In genomic region chr12:36704380-36704779, GRCm38 (mm10) we compare ENCODE assay signal across 14 mouse cellular contexts.
DNase-seq lines count a peak whose midpoint lies in the region; ATAC-seq and TF ChIP-seq lines count a peak whose summit lies in the region.
"Had no signal": no experiment of that assay in that cellular context is flagged by ENCODE, and none has a peak within 500 bp of the region (broad histone marks: within the 10 kb centered on the region; RNA-seq: fewer than 3 reads in every experiment).

No protein-coding gene starts in this region.

- H3K27ac ChIP-seq in hindbrain, postnatal 0 days = no peak overlapping the region
- no peak overlapping the region for H3K27ac ChIP-seq in hindbrain, embryonic 12.5 days
- no peak overlapping the region for H3K27ac ChIP-seq in midbrain, embryonic 14.5 days (replicated peaks; ENCODE audit: low read depth, low read length)
- H3K27ac ChIP-seq in midbrain, embryonic 11.5 days (ENCODE audit: low read depth, low read length) = no peak overlapping the region
- no peak overlapping the region for H3K27ac ChIP-seq in cortical plate, adult 2 months (ENCODE audit: insufficient read depth, low read length)
- H3K27ac ChIP-seq: embryonic facial prominence, embryonic 12.5 days; liver, embryonic 15.5 days had no signal

- no peak overlapping the region for H3K4me2 ChIP-seq in hindbrain, postnatal 0 days (ENCODE audit: low read depth, low read length)
- H3K4me2 ChIP-seq in hindbrain, embryonic 12.5 days (replicated peaks) = no peak overlapping the region
- H3K4me2 ChIP-seq in midbrain, embryonic 14.5 days (ENCODE audit: low read length) = no peak overlapping the region
- no peak overlapping the region for H3K4me2 ChIP-seq in midbrain, embryonic 11.5 days
- H3K4me2 ChIP-seq: embryonic facial prominence, embryonic 12.5 days; liver, embryonic 15.5 days had no signal

- ATAC-seq in hindbrain, postnatal 0 days = no peak
- ATAC-seq in hindbrain, embryonic 12.5 days (ENCODE audit: low FRiP score) = no peak
- ATAC-seq in midbrain, embryonic 14.5 days (ENCODE audit: low FRiP score, low TSS enrichment) = no peak
- ATAC-seq in midbrain, embryonic 11.5 days (ENCODE audit: low FRiP score) = no peak
- ATAC-seq in inflammation-experienced regulatory T-cells, adult 6 months = no peak

- no peak overlapping the region for H3K4me3 ChIP-seq in hindbrain, postnatal 0 days (ENCODE audit: low read length)
- no peak overlapping the region for H3K4me3 ChIP-seq in hindbrain, embryonic 12.5 days
- no peak overlapping the region for H3K4me3 ChIP-seq in midbrain, embryonic 14.5 days (replicated peaks; ENCODE audit: low read depth, low read length)
- H3K4me3 ChIP-seq in midbrain, embryonic 11.5 days (ENCODE audit: low read depth, low read length) = no peak overlapping the region
- H3K4me3 ChIP-seq in cortical plate, adult 2 months (ENCODE audit: insufficient read depth, low read length) = no peak overlapping the region
- H3K4me3 ChIP-seq: embryonic facial prominence, embryonic 12.5 days; liver, embryonic 15.5 days had no signal

- no peaks in the 10 kb centered on the region for H3K4me1 ChIP-seq in hindbrain, postnatal 0 days (ENCODE audit: insufficient read depth, low read length)
- H3K4me1 ChIP-seq in hindbrain, embryonic 12.5 days = no peaks in the 10 kb centered on the region
- H3K4me1 ChIP-seq in midbrain, embryonic 14.5 days (ENCODE audit: control insufficient read depth, insufficient read depth, low read length) = no peaks in the 10 kb centered on the region
- H3K4me1 ChIP-seq in midbrain, embryonic 11.5 days (ENCODE audit: control insufficient read depth, insufficient read depth, low read length) = no peaks in the 10 kb centered on the region
- no peaks in the 10 kb centered on the region for H3K4me1 ChIP-seq in cortical plate, adult 2 months (ENCODE audit: control insufficient read depth, insufficient read depth, low read length)
- H3K4me1 ChIP-seq: embryonic facial prominence, embryonic 12.5 days; liver, embryonic 15.5 days had no signal

- H3K27me3 ChIP-seq in hindbrain, postnatal 0 days (ENCODE audit: insufficient read depth, low read length) = no peaks in the 10 kb centered on the region
- H3K27me3 ChIP-seq in hindbrain, embryonic 12.5 days = no peaks in the 10 kb centered on the region
- no peaks in the 10 kb centered on the region for H3K27me3 ChIP-seq in midbrain, embryonic 14.5 days (ENCODE audit: control insufficient read depth, insufficient read depth, low read length)
- no peaks in the 10 kb centered on the region for H3K27me3 ChIP-seq in midbrain, embryonic 11.5 days (ENCODE audit: control insufficient read depth, insufficient read depth, low read length)
- H3K27me3 ChIP-seq: embryonic facial prominence, embryonic 12.5 days; liver, embryonic 15.5 days had no signal

- DNase-seq in hindbrain, postnatal 0 days (ENCODE audit: low spot score) = peak; percentile 62
- peak; percentile 66 for DNase-seq in midbrain, embryonic 14.5 days
- no peak for DNase-seq in midbrain, embryonic 11.5 days (ENCODE audit: low spot score, missing footprints)
- peak; percentile 33 for DNase-seq in MN1 (ENCODE audit: low spot score)
- DNase-seq: cerebellum, adult 8-10 months; heart, adult 18-20 months; heart, postnatal 36 days; kidney, adult 18-20 months; thymus, adult 2 months had no signal

- 33% methylated on average over 1 of the region's 1 CpGs for WGBS in hindbrain, postnatal 0 days
- WGBS in hindbrain, embryonic 12.5 days = 52% methylated on average over 1 of the region's 1 CpGs
- 42% methylated on average over 1 of the region's 1 CpGs for WGBS in midbrain, embryonic 14.5 days
- 75% methylated on average over 1 of the region's 1 CpGs for WGBS in midbrain, embryonic 11.5 days

- H3K36me3 ChIP-seq in hindbrain, postnatal 0 days (ENCODE audit: insufficient read depth, low read length) = no peaks in the 10 kb centered on the region
- no peaks in the 10 kb centered on the region for H3K36me3 ChIP-seq in hindbrain, embryonic 12.5 days
- no peaks in the 10 kb centered on the region for H3K36me3 ChIP-seq in midbrain, embryonic 14.5 days (ENCODE audit: control insufficient read depth, insufficient read depth, low read length)
- H3K36me3 ChIP-seq in midbrain, embryonic 11.5 days (ENCODE audit: control insufficient read depth, insufficient read depth, low read length) = no peaks in the 10 kb centered on the region
- H3K36me3 ChIP-seq: embryonic facial prominence, embryonic 12.5 days; liver, embryonic 15.5 days had no signal

- no peak overlapping the region for H3K9ac ChIP-seq in hindbrain, postnatal 0 days (replicated peaks; ENCODE audit: low read length)
- H3K9ac ChIP-seq in hindbrain, embryonic 12.5 days = no peak overlapping the region
- H3K9ac ChIP-seq in midbrain, embryonic 14.5 days (replicated peaks; ENCODE audit: low read length) = no peak overlapping the region
- no peak overlapping the region for H3K9ac ChIP-seq in midbrain, embryonic 11.5 days (ENCODE audit: low read length)
- H3K9ac ChIP-seq: embryonic facial prominence, embryonic 12.5 days; liver, embryonic 15.5 days had no signal

- peak; percentile 54 for TF ChIP-seq CTCF in hindbrain, postnatal 0 days (IDR thresholded peaks at IDR 0.05; ENCODE audit: low read depth)
- peak; percentile 31; the same call in 1 of the 2 replicates for TF ChIP-seq CTCF in cortical plate, adult 2 months (IDR thresholded peaks at IDR 0.05; ENCODE audit: extremely low read depth, insufficient read depth, low read length)

- no peaks in the 10 kb centered on the region for H3K9me3 ChIP-seq in hindbrain, postnatal 0 days (ENCODE audit: low read length)
- H3K9me3 ChIP-seq in hindbrain, embryonic 12.5 days (replicated peaks) = no peaks in the 10 kb centered on the region
- H3K9me3 ChIP-seq in midbrain, embryonic 14.5 days (ENCODE audit: control insufficient read depth, low read length) = no peaks in the 10 kb centered on the region
- H3K9me3 ChIP-seq in midbrain, embryonic 11.5 days (ENCODE audit: control insufficient read depth, low read length) = no peaks in the 10 kb centered on the region
- H3K9me3 ChIP-seq: embryonic facial prominence, embryonic 12.5 days; liver, embryonic 15.5 days had no signal

- no peak for TF ChIP-seq POLR2A in cortical plate, adult 2 months (IDR thresholded peaks at IDR 0.05; ENCODE audit: extremely low read depth, insufficient read depth, low read length)
